Mouse (Mus musculus): ENCODE results near the gene Rftn2. TPM values are rescaled to one million over a fixed set of nuclear protein-coding genes. Genes with fewer than 3 reads are reported as not detected.

Rftn2 gene
- polyA plus RNA-seq (2017; shearing (Covaris generic)): 1.3 TPM

DNA sequence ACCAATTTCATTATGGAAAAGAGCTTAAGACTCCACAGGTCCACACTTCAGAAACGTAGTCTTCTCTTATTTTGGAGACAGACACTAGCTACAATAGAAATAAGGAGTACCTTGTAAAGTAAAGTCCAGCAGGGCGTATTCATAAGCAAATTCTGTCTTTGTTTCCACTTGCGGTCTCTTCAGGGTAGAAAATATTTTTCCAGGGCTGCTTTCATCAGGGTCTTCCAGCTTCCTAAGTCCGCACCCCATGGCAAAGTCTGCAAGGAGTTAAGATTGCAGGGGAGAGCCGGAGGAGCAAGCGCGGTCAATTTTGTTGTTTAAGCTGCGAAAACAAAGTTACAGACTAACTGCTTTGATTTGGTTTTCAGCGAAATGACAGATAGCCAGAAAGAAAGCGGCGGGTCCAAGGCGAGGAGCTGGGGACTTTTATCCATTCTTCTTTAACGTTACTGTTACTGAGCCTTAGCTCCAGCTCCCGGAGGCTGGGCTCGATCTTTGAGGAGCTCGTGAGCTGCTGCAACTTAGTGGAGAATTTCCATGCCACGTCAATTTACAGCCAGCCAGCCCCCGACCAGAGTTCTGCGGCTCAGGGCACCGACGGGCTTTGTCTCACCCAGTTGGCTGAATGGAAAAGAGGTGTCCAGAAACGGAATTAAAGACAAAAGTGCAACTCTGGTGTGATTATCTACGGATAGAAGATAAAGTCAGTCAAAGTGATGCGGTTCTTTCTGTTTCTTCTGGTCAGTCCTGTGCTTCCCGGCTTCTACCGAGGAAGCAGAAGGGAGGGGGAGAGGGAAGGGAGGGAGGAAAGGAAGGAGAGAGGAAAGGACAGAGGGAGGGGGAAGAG, at the start of gene Rftn2:
TSS of gene Rftn2 (minus strand) at position 772 of the 847 bp plus-strand sequence.

DNA sequence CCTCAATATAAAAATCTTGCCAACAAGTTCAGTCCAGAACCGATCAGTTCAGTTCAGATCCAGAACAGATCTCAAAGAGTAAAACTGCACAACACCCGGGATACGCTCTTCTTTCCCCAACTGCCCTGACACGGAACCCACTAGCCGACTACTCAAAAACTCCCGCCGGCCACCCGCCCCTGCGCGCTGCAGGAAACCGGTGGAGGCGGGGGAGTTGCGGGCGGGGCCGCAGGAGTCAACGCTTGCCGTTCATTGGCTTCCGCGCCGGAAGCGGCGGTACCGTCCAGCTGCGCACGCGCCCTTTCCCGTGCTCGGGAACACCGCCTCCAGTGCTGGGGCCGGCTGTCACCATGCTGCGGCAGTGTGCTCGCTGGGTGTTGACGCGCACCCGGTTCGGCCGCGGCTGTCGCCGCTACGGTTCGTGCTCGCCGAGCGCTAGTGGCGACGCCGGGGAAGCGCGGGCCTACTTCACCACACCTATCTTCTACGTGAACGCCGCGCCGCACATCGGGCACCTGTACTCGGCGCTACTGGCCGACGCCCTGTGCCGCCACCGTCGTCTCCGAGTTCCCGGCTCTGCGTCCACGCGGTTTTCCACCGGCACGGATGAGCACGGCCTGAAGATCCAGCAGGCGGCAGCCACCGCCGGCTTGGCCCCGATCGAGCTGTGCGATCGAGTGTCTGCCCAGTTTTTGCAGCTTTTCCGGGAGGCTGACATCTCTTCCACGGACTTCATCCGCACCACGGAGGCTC, 10.5 kb upstream of the Rftn2 start, which contains the start of gene Mars2:
TSS of gene Mars2 (plus strand) at position 288 of the 753 bp plus-strand sequence.

GRCm38 (mm10) chr1:55130943-55131401, 95.6 kb downstream of the Rftn2 start, which contains the start of gene Mob4:
Gene Mob4 (plus strand): TSS chr1:55131231.

Other genes with a start within 250 kb of the Rftn2 start
- 727 TPM for gene Sf3b1, start 199.3 kb downstream of the Rftn2 start, polyA plus RNA-seq (2017; shearing (Covaris generic))
- gene Coq10b, start 174.0 kb downstream of the Rftn2 start, polyA plus RNA-seq (2017; shearing (Covaris generic)): 368 TPM
- gene Hspe1, start 138.7 kb downstream of the Rftn2 start, polyA plus RNA-seq (2017; shearing (Covaris generic)): 266 TPM
- 160 TPM for gene Hspd1, start 138.5 kb downstream of the Rftn2 start, polyA plus RNA-seq (2017; shearing (Covaris generic))
- 130 TPM for gene Mob4, start 95.6 kb downstream of the Rftn2 start, polyA plus RNA-seq (2017; shearing (Covaris generic))
- gene Mars2, start 10.4 kb upstream of the Rftn2 start, polyA plus RNA-seq (2017; shearing (Covaris generic)): 2.2 TPM
- gene Boll, start 136.7 kb upstream of the Rftn2 start, polyA plus RNA-seq (2017; shearing (Covaris generic)): 5.6 TPM
- 3.8 TPM for gene Plcl1, start 179.1 kb upstream of the Rftn2 start, polyA plus RNA-seq (2017; shearing (Covaris generic))

All from effector memory CD4-positive, alpha-beta T cell, adult 5 months (primary cell).